Mouse (Mus musculus) hindbrain, embryonic 12.5 days (tissue): ENCODE measurements at regions not wholly inside any gene's neighbourhood (a gene's known extent, or its start where the extent isn't known, plus 50 kb on each side); places are given as distances from the start of the nearest gene placed in this dataset.
"Not testable (repeated sequence)": the region's sequence is repeated elsewhere in the genome, so short reads cannot be mapped to it uniquely, and the experiment has no call there.

Experiments used
- ATAC-seq: fragments of 200-750 bp; cut with Nextera tagmentation; 2 replicates; pipeline ENCODE4 v1.8.0; 2017; ENCODE audit warnings: moderate TSS enrichment; ENCODE audit not compliant: low FRiP score
- H3K27ac ChIP-seq: fragments of 300-500 bp; sonication (generic); 2 replicates; pipeline ENCODE4 v1.5.1; 2016; ENCODE audit warnings: mild to moderate bottlenecking
- H3K27me3 ChIP-seq: fragments of 300-500 bp; sonication (generic); 2 replicates; pipeline ENCODE4 v1.6.1; 2016; ENCODE audit warnings: mild to moderate bottlenecking
- H3K36me3 ChIP-seq: fragments of 300-500 bp; sonication (generic); 2 replicates; pipeline ENCODE4 v1.6.1; 2016; ENCODE audit warnings: mild to moderate bottlenecking
- H3K4me1 ChIP-seq: fragments of 300-500 bp; sonication (generic); 2 replicates; pipeline ENCODE4 v1.6.1; 2016
- H3K4me2 ChIP-seq: fragments of 300-500 bp; sonication (generic); replicated peaks from 2 replicates; pipeline ENCODE4 v1.6.1; 2016; ENCODE audit warnings: mild to moderate bottlenecking
- H3K4me3 ChIP-seq: fragments of 300-500 bp; sonication (generic); 2 replicates; pipeline ENCODE4 v1.5.1; 2016; ENCODE audit warnings: mild to moderate bottlenecking
- H3K9ac ChIP-seq: fragments of 300-500 bp; sonication (generic); 2 replicates; pipeline ENCODE4 v1.6.1; 2016; ENCODE audit warnings: mild to moderate bottlenecking, moderate library complexity
- H3K9me3 ChIP-seq: fragments of 300-500 bp; sonication (generic); replicated peaks from 2 replicates; pipeline ENCODE4 v1.6.1; 2016; ENCODE audit warnings: mild to moderate bottlenecking
- WGBS: fragments of 180-500 bp; shearing (Covaris S2); methylation state at CpG from one replicate; pipeline ENCODE4 v1.1.7; 2016; 5-methylcytosine and 5-hydroxymethylcytosine counted together

- 39% methylated on average over 2 of the region's 2 CpGs for WGBS
- Histone ChIP-seq H3K4me1 (no peaks in the 10 kb centered on the region), H3K9me3 (no peaks in the 10 kb centered on the region), H3K36me3 (no peaks in the 10 kb centered on the region), H3K9ac (no peak overlapping the region), H3K4me2 (no peak overlapping the region), H3K27me3 (no peaks in the 10 kb centered on the region), H3K4me3 (no peak overlapping the region), H3K27ac (no peak overlapping the region)
- ATAC-seq, result peak; percentile 67
These were observed 74.1 kb upstream of the Diaph3 start for GRCm38 (mm10) chr14:87215099-87215498.

GRCm38 (mm10) chr14:87217042-87217441 lies 76.0 kb upstream of the Diaph3 start:
- Histone ChIP-seq H3K4me3 (no peak overlapping the region), H3K27me3 (no peaks in the 10 kb centered on the region), H3K9me3 (no peaks in the 10 kb centered on the region), H3K27ac (no peak overlapping the region), H3K4me2 (no peak overlapping the region), H3K4me1 (no peaks in the 10 kb centered on the region), H3K9ac (no peak overlapping the region), H3K36me3 (no peaks in the 10 kb centered on the region)
- no peak for ATAC-seq
- WGBS, result 70% methylated on average over 7 of the region's 7 CpGs

GRCm38 (mm10) chr14:87219975-87220374 lies 78.9 kb upstream of the Diaph3 start:
- WGBS, result 88% methylated on average over 3 of the region's 3 CpGs
- no peaks in the 10 kb centered on the region for H3K36me3 ChIP-seq
- ATAC-seq, result no peak

GRCm38 (mm10) chr14:87224870-87225269 lies 83.8 kb upstream of the Diaph3 start:
- H3K27me3 ChIP-seq, result no peaks in the 10 kb centered on the region
- H3K4me3 ChIP-seq, result no peak overlapping the region
- no peaks in the 10 kb centered on the region for H3K36me3 ChIP-seq
- H3K4me1 ChIP-seq, result no peaks in the 10 kb centered on the region
- no peak overlapping the region for H3K4me2 ChIP-seq
- H3K9ac ChIP-seq, result no peak overlapping the region
- H3K27ac ChIP-seq, result no peak overlapping the region
- WGBS, result 82% methylated on average over 5 of the region's 5 CpGs
- ATAC-seq, result no peak
- no peaks in the 10 kb centered on the region for H3K9me3 ChIP-seq

More at GRCm38 (mm10) chr14:87219975-87220374, 78.9 kb upstream of the Diaph3 start:
- no peak overlapping the region for H3K27ac ChIP-seq
- H3K4me2 ChIP-seq, result no peak overlapping the region
- H3K9me3 ChIP-seq, result no peaks in the 10 kb centered on the region
- H3K4me1 ChIP-seq, result no peaks in the 10 kb centered on the region
- no peak overlapping the region for H3K4me3 ChIP-seq
- no peaks in the 10 kb centered on the region for H3K27me3 ChIP-seq
- H3K9ac ChIP-seq, result no peak overlapping the region

- WGBS, result 94% methylated on average over 2 of the region's 2 CpGs
- no peak for ATAC-seq
These were observed 108.2 kb upstream of the Diaph3 start for GRCm38 (mm10) chr14:87249258-87249657.

GRCm38 (mm10) chr14:87255484-87256208 lies 114.6 kb upstream of the Diaph3 start:
- Histone ChIP-seq H3K27me3 (no peaks in the 10 kb centered on the region), H3K4me1 (no peaks in the 10 kb centered on the region), H3K36me3 (no peaks in the 10 kb centered on the region), H3K9ac (no peak overlapping the region), H3K4me2 (no peak overlapping the region), H3K27ac (no peak overlapping the region), H3K4me3 (no peak overlapping the region), H3K9me3 (no peaks in the 10 kb centered on the region)
- no peak for ATAC-seq
- WGBS, result 78% methylated on average over 5 of the region's 5 CpGs

More at GRCm38 (mm10) chr14:87249258-87249657, 108.2 kb upstream of the Diaph3 start:
- no peaks in the 10 kb centered on the region for H3K36me3 ChIP-seq
- no peak overlapping the region for H3K27ac ChIP-seq
- no peaks in the 10 kb centered on the region for H3K4me1 ChIP-seq
- H3K4me2 ChIP-seq, result no peak overlapping the region
- no peaks in the 10 kb centered on the region for H3K27me3 ChIP-seq
- H3K9ac ChIP-seq, result no peak overlapping the region
- no peak overlapping the region for H3K4me3 ChIP-seq
- no peaks in the 10 kb centered on the region for H3K9me3 ChIP-seq

- Histone ChIP-seq H3K4me2 (no peak overlapping the region), H3K36me3 (no peaks in the 10 kb centered on the region), H3K27ac (no peak overlapping the region), H3K9ac (no peak overlapping the region), H3K9me3 (no peaks in the 10 kb centered on the region), H3K4me1 (no peaks in the 10 kb centered on the region), H3K27me3 (no peaks in the 10 kb centered on the region), H3K4me3 (no peak overlapping the region)
- WGBS, result 76% methylated on average over 5 of the region's 5 CpGs
- ATAC-seq, result no peak
These were observed 120.7 kb upstream of the Diaph3 start for GRCm38 (mm10) chr14:87261726-87262125.

- no peak for ATAC-seq
- Histone ChIP-seq H3K27ac (no peak overlapping the region), H3K4me1 (no peaks in the 10 kb centered on the region), H3K4me2 (no peak overlapping the region), H3K36me3 (no peaks in the 10 kb centered on the region), H3K9ac (no peak overlapping the region), H3K27me3 (no peaks in the 10 kb centered on the region), H3K9me3 (no peaks in the 10 kb centered on the region), H3K4me3 (no peak overlapping the region)
- 93% methylated on average over 4 of the region's 4 CpGs for WGBS
These were observed 123.8 kb upstream of the Diaph3 start for GRCm38 (mm10) chr14:87264826-87265225.

GRCm38 (mm10) chr14:87266309-87266708 lies 125.3 kb upstream of the Diaph3 start:
- WGBS, result 51% methylated on average over 6 of the region's 6 CpGs
- H3K4me2 ChIP-seq, result no peak overlapping the region
- H3K4me3 ChIP-seq, result no peak overlapping the region
- H3K9ac ChIP-seq, result no peak overlapping the region
- no peak overlapping the region for H3K27ac ChIP-seq
- ATAC-seq, result no peak
- H3K4me1 ChIP-seq, result no peaks in the 10 kb centered on the region
- no peaks in the 10 kb centered on the region for H3K9me3 ChIP-seq
- no peaks in the 10 kb centered on the region for H3K27me3 ChIP-seq
- no peaks in the 10 kb centered on the region for H3K36me3 ChIP-seq

GRCm38 (mm10) chr14:87289266-87289665 lies 127.2 kb upstream of the Tdrd3 start:
- H3K4me2 ChIP-seq, H3K36me3 ChIP-seq, H3K9ac ChIP-seq, H3K9me3 ChIP-seq, H3K27me3 ChIP-seq, H3K4me3 ChIP-seq, H3K4me1 ChIP-seq, ATAC-seq, H3K27ac ChIP-seq: not testable (repeated sequence)
- WGBS, result 92% methylated on average over 8 of the region's 8 CpGs

GRCm38 (mm10) chr14:87289708-87290243 lies 126.7 kb upstream of the Tdrd3 start:
- no peak overlapping the region for H3K4me3 ChIP-seq
- 89% methylated on average over 4 of the region's 4 CpGs for WGBS
- no peak overlapping the region for H3K27ac ChIP-seq
- no peak overlapping the region for H3K9ac ChIP-seq
- no peak overlapping the region for H3K4me2 ChIP-seq
- no peaks in the 10 kb centered on the region for H3K27me3 ChIP-seq
- H3K9me3 ChIP-seq, result no peaks in the 10 kb centered on the region
- H3K36me3 ChIP-seq, result no peaks in the 10 kb centered on the region
- ATAC-seq, result no peak
- H3K4me1 ChIP-seq, result no peaks in the 10 kb centered on the region

- WGBS, result 88% methylated on average over 3 of the region's 3 CpGs
- Histone ChIP-seq H3K27ac (no peak overlapping the region), H3K9me3 (no peaks in the 10 kb centered on the region), H3K4me2 (no peak overlapping the region), H3K4me1 (no peaks in the 10 kb centered on the region), H3K4me3 (no peak overlapping the region), H3K27me3 (no peaks in the 10 kb centered on the region), H3K36me3 (no peaks in the 10 kb centered on the region), H3K9ac (no peak overlapping the region)
- ATAC-seq, result no peak
These were observed 121.2 kb upstream of the Tdrd3 start for GRCm38 (mm10) chr14:87295206-87295605.

GRCm38 (mm10) chr14:87297160-87297559 lies 119.3 kb upstream of the Tdrd3 start:
- Histone ChIP-seq H3K36me3 (no peaks in the 10 kb centered on the region), H3K9me3 (no peaks in the 10 kb centered on the region), H3K4me1 (no peaks in the 10 kb centered on the region), H3K27ac (no peak overlapping the region), H3K4me3 (no peak overlapping the region), H3K27me3 (no peaks in the 10 kb centered on the region), H3K4me2 (no peak overlapping the region), H3K9ac (no peak overlapping the region)
- no peak for ATAC-seq
- 36% methylated on average over 5 of the region's 5 CpGs for WGBS
